Mouse (Mus musculus) stomach, adult 2 months (tissue): ENCODE data around the gene Pax2. TPM values are rescaled to one million over a fixed set of nuclear protein-coding genes. Genes with fewer than 3 reads are reported as not detected.

Source experiments
- polyA plus RNA-seq: library from polyadenylated mRNA; depleted of rRNA; stranded (reverse); fragments of >200 nt; gene quantifications from 2 replicates; pipeline ENCODE4 v1.2.3, GENCODE M21; 2012; rRNA removed

The Pax2 gene
- polyA plus RNA-seq, result not detected in 2 replicates

DNA sequence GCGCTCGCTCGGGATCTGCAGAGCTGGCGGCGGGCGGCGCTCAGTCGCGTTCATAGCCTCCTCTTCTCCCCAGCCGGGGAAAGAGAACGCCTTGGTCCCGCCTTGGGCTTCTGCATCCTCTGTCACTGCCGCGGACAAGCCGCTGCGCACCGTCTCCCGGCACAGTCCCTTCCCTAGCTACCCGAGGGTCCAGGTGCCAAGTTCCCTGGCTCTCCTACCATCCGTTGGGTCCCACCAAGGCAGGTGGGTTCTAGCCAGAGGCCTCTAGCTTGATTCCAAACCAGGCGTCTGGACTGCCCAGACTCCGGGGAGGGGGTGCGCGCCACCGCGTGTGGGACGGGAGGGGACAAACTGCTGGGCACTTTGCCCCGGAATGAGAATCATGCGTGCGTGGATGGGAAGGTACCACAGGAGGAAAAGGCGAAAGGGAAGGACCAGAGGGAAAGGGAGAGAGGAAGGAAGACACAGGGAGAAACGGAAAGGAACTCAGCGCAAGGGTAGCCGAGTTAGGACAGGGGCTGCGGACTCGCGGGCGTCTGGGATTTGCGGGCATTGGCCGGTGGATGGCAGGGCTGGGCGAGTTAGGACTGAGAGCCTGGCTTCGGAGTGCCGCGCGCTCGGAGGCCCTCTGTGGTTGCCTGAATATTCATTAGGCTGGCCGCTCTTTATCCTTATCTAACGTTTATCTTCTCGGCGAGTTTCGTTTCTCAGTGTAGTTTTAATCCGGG lies at the start of gene Pax2:
Gene Pax2 (plus strand): TSS at position 353 of the 728 bp plus-strand sequence.

Other genes starting within 250 kb of the Pax2 start
- gene Sec31b, start 210.2 kb upstream of the Pax2 start, polyA plus RNA-seq, result 2.2 and 3.5 TPM in 2 replicates
- gene Gm20538, start 203.2 kb upstream of the Pax2 start, polyA plus RNA-seq, result not detected in 2 replicates
- 362 and 457 TPM in 2 replicates for gene Ndufb8, start 200.6 kb upstream of the Pax2 start, polyA plus RNA-seq
- gene Hif1an, start 193.2 kb upstream of the Pax2 start, polyA plus RNA-seq, result 5.5 and 5.8 TPM in 2 replicates
- gene Slf2, start 175.1 kb downstream of the Pax2 start, polyA plus RNA-seq, result 9.9 and 14.2 TPM in 2 replicates
- gene Sema4g, start 233.1 kb downstream of the Pax2 start, polyA plus RNA-seq, result 15.0 and 22.8 TPM in 2 replicates
- gene Twnk, start 249.6 kb downstream of the Pax2 start, polyA plus RNA-seq, result 2.2 and 2.3 TPM in 2 replicates